Mouse (Mus musculus): ENCODE data around the gene Trim67.

- no peak for TF ChIP-seq HCFC1 (IDR thresholded peaks at IDR 0.05; ENCODE audit: borderline replicate concordance, insufficient read depth, low read length)
- TF ChIP-seq ZNF384 (IDR thresholded peaks at IDR 0.05; ENCODE audit: low read depth, low read length), result no peak
- TF ChIP-seq ZC3H11A (IDR thresholded peaks at IDR 0.05; ENCODE audit: borderline replicate concordance, low read depth, low read length), result no peak
- TF ChIP-seq CHD2 (IDR thresholded peaks at IDR 0.05; ENCODE audit: low read depth, low read length), result no peak
- TF ChIP-seq MAFK (IDR thresholded peaks at IDR 0.05; ENCODE audit: insufficient read depth, low read depth, low read length), result no peak
These were observed 20.5 kb upstream of the Trim67 start for GRCm38 (mm10) chr8:124772389-124772788.

Data from ES-E14 (cell line).